Mouse (Mus musculus) erythroblast, embryonic 14.5 days (primary cell): Measurements from ENCODE around the gene Tpo.

Experiments
- GATA1 ChIP-seq: IDR thresholded peaks from 2 replicates; pipeline ENCODE4 v1.6.1; 2012; ENCODE audit warnings: low read length, inconsistent platforms, mixed read lengths
- TAL1 ChIP-seq: IDR thresholded peaks from 3 replicates; pipeline ENCODE4 v1.6.1; 2012; ENCODE audit warnings: low read length, inconsistent platforms, mixed read lengths

GRCm38 (mm10) chr12:30168491-30168890 lies 36.1 kb upstream of the Tpo start:
- no peak for TF ChIP-seq TAL1
- no peak for TF ChIP-seq GATA1
